Mouse (Mus musculus) kidney, adult 11 months (tissue): ENCODE results near the gene Egr2.

Experiments
- DNase-seq: peaks from one replicate; pipeline ENCODE4 v3.0.0; 2022

Gene Egr2

DNA sequence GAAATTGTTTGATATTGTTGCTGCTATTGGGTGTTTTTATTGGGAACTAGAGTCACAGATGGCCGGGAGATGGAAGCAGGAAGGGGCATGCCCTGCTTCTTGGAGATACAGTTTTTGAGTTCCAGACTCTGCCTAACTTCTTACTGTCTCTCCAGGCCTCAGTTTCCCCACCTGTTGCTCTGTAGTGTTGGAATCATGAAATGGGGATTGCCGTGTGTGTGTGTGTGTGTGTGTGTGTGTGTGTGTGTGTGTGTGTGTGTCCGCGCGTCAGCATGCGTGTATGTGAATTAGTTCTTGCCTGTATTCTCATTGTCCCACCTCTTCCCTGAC is 4.1 kb downstream of the Egr2 start:
- DNase-seq: no peak

DNA sequence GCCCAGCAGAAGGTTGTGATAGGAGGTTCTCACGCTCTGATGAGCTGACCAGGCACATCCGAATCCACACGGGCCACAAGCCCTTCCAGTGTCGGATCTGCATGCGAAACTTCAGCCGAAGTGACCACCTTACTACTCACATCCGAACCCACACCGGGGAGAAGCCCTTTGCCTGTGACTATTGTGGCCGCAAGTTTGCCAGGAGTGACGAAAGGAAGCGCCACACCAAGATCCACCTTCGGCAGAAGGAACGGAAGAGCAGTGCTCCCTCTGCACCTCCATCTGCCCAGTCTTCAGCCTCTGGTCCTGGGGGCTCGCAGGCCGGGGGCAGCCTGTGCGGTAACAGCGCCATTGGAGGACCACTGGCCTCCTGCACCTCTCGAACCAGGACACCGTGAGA is 5.3 kb downstream of the Egr2 start:
- DNase-seq: no peak

DNA sequence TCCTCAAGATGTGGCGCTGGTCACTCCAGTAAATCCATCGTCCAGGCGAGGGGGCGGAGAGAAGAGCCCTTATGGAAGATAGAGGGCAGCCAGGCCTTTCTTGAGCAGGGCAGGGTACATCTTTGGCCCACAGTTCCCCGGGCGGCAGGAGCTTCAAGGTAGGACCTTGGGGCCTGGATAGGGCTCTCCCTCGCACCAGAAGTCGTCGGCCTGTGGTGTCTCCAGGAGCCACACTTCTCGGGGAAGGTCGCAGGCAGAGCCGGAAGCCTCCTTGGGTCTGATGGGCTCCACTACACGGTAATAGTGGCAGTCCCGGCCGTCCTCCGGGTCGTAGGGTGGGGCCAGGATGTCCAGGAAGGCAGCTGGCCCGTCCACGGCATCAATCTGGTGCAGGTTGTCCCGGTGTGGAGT is 12.6 kb downstream of the Egr2 start:
- DNase-seq: peak; percentile 17

GRCm38 (mm10) chr10:67548261-67548854 is 13.1 kb downstream of the Egr2 start:
- DNase-seq: peak; percentile 50

DNA sequence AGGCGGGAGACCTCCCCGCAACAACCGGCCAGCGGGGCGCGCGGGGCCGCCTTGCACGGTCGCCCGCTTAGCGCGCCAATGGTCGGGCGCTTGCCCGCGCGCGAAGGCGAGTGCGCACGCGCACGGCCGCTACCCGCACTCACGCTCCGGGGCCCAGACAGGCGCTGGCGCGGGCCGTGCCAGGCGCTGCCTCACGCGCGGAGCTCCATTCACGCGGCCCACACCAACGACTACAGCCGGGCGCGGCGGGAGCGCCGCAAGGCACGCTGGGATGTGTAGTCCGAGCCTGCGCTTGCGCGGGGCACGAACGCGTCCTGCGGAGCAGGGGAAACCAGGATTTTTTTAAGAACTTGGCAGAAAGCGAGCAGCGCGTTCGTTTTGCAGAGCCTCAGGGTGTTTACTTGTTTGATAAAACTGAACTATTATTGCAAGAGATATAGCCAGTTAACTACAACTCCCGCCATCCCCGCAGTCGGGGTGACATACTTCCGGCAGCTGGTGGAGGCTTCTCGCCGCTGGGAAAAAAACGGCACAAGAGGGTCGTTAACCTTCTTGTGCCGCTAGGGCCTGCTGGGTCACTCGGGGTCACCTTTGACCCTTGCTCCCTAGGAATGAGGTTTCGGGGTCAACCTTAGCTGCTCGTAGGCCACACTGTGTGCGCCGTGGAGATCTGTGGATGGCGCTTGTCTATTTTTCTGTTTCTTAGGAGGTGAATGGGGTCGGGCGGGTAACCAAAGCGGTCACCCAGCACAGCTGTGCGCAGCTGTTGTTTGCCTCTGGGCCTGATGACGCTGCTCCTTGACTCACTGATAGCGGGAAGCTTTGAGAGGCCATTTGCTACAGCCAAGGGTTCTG is 13.8 kb downstream of the Egr2 start, which contains the start of gene Ado:
Gene Ado, minus strand, starts transcription at position 79 of the 855 bp plus-strand sequence.
- peak; percentile 87 for DNase-seq

- no peak for DNase-seq
These were observed 22.8 kb downstream of the Egr2 start for GRCm38 (mm10) chr10:67558053-67558452.

- DNase-seq: no peak
These were observed 24.6 kb downstream of the Egr2 start for GRCm38 (mm10) chr10:67559765-67560394.

- DNase-seq: no peak
These were observed 25.9 kb downstream of the Egr2 start for GRCm38 (mm10) chr10:67561185-67561584.

DNA sequence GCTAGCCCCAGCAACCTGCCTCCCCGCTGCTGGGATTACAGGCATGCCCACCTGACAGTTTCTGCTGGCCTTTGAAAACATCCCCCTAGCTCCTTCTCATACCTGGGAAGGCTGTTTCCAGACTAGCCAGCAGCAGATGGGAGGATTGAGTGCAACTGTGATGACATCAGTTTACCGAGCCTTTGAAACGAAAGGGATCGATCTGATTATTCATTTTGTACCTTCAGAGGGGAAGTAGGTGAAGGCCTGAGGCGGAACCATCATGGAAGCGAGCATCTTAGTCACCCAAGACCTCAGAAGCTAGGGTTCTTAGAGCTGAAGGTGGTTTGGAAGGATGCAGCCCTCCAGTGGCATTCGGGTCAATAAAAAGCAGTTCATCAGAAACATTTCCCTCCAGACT is 29.2 kb downstream of the Egr2 start:
- no peak for DNase-seq

DNA sequence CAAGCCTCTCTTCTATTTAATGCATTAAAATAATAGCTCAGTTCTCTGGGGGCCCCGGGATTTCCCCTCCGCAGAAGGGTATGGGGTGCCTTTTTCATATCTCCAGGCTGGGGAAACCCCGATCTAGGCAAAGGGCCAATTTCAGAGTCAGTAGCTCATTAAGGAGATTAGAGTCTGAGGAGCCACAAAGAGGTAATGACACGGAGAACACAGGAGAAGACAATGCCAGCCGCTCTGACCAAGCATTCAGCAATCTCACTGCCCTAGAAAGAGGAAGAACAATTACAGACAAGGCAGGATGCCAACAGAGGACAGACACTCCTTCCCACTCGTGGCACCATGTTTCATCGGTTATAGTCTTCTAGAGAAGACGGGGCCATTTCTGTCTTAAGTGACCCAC is 30.8 kb downstream of the Egr2 start:
- DNase-seq: no peak

DNA sequence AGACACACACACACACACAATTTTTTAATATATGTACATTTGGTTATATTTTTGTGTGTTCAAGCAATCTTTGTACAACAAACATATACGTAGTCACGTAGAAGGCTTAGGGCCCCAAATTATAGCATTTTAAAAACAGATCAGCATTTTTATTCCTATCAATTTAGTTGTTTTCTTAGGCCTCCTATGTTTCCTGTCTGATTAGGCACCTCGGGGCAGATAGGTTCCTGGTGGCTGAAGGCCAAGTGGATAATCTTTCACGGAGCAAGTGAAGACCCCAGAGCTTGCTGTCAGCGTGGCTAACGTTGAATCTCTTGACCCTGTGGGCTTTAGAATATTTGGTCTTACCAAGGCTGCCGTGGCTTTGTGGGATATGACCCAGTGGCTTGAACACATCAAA is 34.3 kb downstream of the Egr2 start:
- DNase-seq: no peak

DNA sequence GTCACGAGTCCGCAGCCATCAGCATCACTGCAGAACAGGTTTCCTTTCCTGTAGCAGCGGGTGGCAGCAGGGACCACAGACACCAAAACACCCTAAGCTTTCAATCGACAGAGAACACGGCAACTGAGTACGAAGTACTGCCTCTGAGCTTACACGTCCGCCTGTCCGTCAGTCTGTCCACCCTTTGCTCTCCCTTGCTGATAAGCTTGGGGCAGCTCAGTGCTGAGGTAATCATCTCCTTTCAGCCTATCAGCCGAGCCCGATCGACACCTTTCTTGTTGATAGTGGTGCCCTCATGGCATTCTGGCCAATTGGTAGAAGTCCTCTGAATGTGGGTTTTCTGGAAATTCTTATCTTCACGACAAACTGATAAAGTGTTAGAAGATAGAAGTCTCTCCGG is 36.2 kb downstream of the Egr2 start:
- DNase-seq: no peak

DNA sequence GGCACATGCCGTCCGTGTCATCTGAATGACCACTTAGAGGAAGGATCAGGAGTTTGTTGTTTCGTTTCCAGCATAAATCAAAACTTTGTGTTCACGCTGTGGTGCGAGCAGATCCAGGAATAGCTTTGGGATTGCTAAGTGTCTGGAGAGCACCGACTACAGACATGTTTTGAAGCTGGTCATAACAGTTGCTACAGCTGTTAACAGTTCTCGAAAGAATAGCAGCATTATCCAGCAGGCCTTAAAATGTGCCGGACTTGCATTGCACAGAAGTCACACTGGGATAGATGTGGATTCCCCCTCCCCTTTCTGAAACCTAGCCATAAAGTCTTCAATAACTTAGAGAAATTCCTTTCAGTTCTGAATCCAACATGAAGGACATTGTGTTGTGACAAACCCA is 38.0 kb downstream of the Egr2 start:
- no peak for DNase-seq

- no peak for DNase-seq
These were observed 44.6 kb downstream of the Egr2 start for GRCm38 (mm10) chr10:67579830-67580229.

DNA sequence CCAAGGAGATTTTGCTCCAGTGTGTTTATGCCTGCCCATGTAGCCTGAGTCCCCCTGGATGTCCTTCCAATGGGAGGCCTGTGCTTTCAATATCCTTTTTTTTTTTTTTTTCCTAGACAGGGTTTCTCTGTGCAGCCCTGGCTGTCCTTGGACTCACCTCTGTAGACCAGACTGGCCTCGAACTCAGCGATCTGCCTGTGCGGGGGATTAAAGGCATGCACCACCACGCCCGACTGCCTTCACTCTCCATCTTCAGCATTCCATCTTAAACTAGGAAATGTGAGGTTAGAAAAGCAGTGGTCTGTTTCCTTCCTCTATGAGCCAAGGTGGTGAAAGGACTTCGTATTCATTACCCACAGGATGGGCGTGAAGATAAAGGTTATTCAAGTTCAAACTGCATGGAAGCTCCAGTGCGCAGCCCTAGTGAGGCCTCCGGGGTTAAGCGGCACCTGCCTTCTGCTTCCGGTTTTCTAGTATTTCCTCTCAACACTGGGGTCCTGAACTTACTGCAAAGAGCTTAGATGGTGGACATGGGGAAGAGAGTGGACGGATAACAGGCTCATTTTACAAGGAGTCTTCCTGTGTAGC is 46.5 kb downstream of the Egr2 start:
- no peak for DNase-seq

DNA sequence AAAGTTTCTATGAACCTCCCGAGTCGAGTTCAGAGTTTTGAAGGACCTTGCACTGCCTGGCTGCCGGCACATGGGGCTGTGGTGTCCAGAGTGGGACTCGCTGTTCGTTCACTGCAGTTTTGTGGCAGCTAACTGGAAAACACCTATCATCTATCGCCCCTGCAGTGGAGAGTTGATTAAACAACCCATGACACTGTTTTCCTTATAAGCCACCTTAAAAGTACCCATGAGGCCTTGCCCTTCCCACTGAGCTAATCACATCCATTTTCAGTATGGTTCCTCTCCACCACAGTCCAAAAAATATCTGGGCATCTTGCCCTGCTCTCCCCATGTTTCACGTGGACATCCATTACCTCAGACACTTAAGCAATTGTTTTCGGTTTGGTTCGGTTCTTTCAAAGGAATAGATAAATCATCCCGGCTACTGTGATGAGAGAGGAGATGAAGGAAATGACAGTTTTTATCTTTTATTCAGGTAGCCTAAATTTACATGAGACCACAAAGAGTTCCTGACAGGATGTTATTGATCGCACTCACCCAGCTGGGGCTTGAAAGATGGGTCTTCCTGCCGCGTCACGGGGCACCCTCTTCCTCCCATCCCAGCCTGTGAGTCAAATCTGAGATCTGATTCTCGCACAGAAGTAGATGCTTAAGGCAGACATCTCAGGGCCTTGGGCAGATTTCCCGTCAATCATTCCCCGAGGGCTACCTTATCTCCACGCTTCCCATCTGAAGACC is 50.8 kb downstream of the Egr2 start:
- no peak for DNase-seq
